Mouse (Mus musculus): ENCODE results near the gene Ren1.
A peak's percentile ranks its signal among the peaks of the same experiment; 100 is the strongest.

Ren1 gene

DNA sequence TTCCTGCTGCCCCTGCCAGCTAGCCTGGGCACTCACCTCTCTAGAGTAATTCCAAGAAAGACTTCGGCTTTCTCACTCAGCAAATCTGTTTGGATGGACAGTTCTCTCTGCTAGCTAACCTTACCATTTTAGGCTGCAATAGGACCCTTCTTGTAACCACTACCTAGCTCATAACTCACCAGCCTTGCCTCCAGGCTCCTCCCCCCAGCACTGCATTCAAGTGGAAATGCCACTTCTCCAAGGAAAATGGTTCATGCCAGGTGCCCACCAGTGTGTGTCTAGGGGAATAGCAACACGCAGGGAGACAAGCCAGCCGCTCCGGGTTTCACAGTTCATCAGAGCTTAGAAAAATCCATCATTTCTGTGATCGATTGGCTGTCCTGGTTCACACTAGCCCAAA is 27.2 kb downstream of the Ren1 start:
- DNase-seq (ENCODE audit: low read depth), result no peak

DNA sequence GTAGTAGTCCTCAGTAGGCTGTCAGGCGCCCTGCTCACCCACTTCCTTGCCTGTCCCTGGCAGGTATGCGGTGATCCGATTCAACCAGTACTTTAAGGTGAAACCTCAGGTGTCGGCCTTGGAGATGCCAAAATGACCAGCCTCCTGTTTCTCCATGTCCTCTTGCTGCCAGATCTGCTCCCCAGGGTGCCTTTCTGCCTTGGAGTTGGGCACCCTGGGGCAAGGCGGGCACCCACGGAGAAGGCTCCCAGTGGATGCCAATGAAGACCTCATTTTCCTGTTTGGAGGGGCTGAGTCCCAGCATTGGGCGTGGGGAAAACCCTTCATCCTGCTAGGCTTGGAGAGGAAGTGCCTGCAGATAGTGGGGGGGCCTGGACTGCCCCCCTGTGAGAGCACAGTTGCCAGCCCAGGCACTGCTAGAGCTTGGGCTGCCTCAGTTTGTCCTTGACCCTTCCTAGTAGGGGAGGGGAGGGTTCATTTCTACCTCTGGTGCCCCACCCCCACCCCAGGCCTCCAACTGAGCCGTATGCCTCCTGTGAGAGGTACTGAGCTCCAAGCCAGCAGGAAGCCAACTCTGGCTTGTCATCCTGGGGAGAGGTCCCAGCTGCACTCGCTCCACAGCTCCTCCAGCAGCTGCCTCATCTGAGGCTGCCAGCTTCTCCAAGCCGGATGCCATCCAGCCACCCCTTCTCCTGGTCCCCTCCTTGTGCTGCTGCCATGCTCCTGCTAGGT is 29.1 kb downstream of the Ren1 start:
- no peak for DNase-seq (ENCODE audit: low read depth)

DNA sequence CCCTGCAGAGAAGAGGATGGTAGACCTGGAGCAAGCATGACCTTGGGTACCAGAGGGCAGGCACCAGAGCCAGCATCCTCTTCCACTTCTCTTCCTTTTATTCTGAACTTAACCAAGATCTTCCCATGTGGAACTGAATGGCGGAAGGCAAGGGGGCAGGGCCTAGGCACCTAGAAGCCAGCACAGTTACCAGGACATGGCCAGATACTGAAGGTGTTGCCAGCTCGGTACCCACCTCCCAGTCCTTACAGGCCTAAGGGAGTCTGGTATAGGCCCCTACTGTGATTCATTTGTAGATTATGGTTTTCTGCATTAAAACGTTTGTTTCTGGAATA is 29.6 kb downstream of the Ren1 start:
- DNase-seq (ENCODE audit: low read depth), result no peak

DNA sequence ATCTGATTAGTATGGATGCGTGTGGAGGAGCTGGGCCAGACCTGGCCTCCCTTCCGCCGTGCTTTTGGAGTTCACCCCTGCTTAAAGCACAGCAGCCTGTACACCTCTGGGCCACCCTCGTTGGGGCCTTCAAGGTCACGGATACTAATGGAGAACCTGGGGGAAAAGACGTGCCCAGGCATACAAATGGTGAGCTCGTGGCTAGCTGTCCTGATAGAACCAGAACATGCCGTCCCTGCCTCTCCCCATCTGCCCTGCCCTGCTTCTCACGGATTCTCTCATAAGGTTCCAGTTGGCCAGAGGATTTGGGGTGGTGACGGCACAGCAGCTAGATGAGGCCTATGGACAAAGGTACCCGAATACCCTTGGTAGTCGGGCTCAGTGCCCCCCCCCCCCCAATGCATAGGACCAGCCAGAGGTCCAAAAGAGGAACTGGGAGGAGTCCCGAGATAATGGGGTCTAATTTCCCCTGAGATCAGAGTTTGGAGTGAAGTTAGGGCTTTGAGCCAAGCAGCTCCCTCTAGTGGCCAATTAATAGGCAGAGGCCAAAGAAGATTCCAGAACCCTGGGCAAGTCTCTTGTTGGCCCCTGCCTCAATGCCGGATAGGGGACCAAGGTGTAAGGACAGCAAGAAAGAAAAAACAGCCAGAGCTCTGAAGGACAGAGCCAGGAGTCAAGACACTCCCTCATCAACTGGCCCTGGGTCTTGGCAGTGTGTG is 30.2 kb downstream of the Ren1 start:
- DNase-seq (ENCODE audit: low read depth), result no peak

DNA sequence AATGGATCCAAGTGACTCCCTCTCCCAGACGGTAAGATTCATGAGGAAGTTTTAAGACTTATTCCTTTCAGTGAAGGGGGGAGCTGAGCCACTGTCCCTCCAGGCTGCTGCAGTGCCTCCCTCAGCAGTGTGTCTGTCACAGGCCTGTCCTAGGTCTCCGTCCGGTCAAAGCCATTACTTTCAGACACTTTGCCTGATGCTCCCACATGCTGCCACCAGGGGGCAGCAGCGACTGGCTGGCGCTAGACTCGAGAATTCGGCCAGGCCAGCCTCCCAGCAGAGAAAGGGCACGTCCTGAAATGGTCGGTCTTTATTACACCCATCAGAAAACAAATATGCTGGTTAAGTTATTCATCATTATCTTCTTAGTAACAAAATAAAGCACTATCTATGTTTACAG is 31.7 kb downstream of the Ren1 start:
- DNase-seq (ENCODE audit: low read depth), result peak; percentile 51

- no peak for DNase-seq (ENCODE audit: low read depth)
These were observed 32.3 kb downstream of the Ren1 start for GRCm38 (mm10) chr1:133382552-133383155.

GRCm38 (mm10) chr1:133383157-133383783 is 33.0 kb downstream of the Ren1 start:
- DNase-seq (ENCODE audit: low read depth), result no peak

GRCm38 (mm10) chr1:133385506-133385905 is 35.2 kb downstream of the Ren1 start:
- peak; percentile 49 for DNase-seq (ENCODE audit: low read depth)

GRCm38 (mm10) chr1:133386209-133386608 is 35.9 kb downstream of the Ren1 start:
- no peak for DNase-seq (ENCODE audit: low read depth)

DNA sequence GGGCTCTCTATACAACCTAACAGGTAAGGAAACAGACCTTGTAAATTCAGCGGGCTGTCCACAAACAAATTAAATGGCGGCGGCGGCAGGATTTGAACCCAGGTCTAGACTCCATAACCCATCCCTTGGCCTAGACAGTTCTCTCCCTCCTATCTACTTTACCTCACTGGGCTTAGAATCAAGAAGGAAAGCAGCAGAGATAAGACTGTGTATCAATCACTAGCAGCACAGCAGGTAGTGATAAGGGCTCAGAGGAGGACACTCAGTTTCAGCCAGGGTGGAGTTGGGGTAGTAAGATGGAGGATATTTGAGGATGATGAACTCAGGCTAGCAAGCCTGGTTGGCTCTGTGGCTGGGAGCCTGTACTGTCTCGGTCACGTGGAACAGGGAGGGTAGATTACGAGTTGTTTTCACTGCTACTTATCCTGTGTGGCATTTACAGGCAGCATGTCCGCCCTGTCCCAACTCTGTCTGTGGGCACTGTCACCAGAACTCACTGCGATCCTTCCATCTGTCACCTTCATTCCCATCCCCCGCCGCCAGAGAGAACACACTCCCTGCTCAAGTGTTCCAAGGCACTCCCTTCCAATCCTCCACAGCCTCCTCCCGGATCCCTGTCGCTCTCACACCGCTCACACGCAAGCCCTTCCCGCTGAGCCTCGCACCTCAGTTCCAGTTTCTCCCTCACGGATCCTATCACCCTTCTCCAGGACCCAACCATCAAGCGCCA is 37.4 kb downstream of the Ren1 start:
- DNase-seq (ENCODE audit: low read depth), result no peak

DNA sequence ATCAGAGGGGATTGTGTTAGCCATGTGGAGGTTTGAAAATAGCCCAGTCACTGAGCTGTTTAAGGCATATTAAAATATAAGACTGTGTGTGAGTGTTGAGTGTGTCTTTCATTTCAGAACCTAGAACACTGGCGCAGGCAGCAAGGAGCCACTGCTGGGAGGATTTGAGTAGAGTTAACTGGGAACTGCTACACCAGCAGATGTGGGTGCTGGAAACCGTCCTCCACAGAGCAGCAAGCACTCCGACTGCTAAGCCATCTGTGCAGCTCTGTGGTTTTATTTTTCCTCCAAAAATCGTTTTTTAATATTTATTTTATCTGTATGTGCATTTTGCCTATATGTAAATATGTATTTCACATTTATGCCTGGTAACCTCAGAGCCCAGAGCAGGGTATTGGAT is 44.4 kb downstream of the Ren1 start:
- DNase-seq (ENCODE audit: low read depth), result no peak

DNA sequence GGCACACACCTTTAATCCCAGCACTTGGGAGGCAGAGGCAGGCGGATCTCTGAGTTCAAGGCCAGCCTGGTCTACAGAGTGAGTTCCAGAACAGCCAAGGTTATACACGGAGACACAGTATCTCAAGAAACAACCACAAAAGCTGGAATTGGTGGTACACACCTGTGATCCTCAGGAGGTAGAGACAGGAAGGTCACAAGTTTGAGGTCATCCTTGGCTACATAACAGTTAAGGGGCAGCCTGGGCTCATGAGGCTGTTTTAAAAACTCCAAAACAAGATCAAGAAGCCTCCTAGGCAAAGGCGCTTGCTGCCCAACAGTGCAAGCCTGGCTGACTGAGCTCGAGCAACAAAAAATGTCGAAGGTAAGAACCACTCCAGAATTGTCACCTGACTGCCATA is 46.4 kb downstream of the Ren1 start:
- DNase-seq (ENCODE audit: low read depth), result no peak

DNA sequence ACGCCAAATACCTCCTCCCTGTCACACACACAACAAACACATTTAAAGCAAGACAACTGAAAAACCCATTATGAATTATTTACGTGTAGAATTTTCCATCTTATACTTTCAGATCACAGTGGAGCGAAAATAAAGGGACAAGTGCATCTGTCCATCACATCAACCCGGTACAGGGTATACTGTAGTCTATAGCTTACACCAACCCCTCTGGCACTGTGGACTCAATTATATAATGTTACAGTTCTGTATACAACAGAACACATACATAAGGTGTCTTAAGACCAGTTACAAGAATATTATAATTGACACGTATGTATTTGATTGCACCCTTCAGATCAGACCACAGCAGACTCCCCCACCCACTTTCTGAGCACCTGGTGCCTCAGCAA is 46.8 kb downstream of the Ren1 start:
- DNase-seq (ENCODE audit: low read depth), result no peak

DNA sequence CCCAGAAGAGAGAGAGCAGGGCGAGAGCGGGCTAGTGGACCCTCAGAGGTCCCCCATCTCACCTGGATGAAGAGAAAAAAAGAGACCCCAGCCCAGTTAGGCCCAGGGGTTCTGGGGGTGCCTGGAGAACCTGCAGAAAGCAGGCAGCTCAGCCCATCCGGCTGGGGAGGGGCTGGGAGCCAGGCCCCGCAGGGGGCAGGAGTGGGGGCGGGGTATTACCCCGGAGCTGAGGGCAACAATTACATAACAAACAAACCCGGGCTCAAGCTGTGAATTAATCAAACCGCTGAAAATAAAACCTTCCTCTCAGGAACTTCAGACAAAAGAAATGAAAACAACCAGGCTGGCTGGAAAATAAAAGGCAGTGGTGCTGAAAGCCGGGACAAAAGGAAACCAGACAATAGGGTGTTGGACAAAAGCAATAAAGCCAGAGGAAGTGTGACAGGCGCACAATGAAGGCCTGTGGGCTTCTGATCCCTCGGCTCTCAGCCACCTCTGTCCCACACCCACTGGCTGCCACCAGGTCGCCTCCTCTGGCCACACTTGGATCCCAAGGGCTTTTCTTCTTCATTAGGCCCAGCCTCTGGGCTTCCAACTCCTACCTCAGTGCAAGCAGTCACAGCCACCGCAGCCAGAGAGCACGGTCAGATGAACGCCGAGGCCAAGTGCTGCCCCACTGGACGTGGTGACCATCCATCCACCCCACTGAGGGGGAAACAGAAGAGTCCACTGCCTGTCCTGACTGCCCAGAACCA is 47.4 kb downstream of the Ren1 start:
- DNase-seq (ENCODE audit: low read depth), result no peak

- DNase-seq (ENCODE audit: low read depth), result no peak
These were observed 49.9 kb downstream of the Ren1 start for GRCm38 (mm10) chr1:133400014-133400725.

DNA sequence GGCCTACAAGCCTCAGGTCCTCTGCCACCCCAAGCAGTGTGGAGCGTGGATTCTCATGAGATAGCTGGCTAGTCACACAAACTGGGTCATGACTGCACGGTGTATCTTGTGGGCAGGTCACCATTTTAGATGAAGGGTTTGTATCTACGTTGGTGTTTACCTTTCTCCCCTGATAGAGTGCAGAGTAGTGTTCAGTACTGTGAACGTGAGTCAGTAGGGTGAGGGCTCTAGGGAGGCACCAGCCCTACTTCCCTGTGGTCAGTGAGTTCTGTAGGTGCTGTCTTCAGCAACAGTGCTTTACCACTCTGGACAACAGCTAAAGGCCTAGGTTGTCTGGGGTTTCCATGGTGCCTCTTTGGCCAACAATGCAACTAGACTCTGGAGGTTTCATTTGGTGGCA is 53.7 kb downstream of the Ren1 start:
- no peak for DNase-seq (ENCODE audit: low read depth)

DNA sequence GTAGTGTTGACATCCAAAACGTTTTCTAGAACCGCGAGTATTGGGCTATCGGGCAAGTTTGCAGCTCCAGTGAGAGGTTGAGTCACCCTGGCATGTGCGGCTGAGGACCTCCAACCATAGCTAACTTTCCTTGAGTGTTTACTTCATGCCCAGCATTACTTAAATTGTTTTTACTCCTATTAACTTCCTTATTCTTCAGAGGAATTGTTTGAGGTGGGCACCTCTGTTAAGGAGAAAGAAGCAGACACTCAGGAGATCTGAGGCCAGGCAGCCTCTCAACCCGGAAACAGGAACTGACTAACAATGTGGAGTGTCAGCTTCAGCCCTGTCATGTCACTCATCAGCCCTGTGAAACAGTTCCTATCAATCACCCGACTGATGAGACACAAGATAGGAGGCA is 56.3 kb downstream of the Ren1 start:
- DNase-seq (ENCODE audit: low read depth), result no peak

GRCm38 (mm10) chr1:133407436-133407835 is 57.1 kb downstream of the Ren1 start:
- no peak for DNase-seq (ENCODE audit: low read depth)

DNA sequence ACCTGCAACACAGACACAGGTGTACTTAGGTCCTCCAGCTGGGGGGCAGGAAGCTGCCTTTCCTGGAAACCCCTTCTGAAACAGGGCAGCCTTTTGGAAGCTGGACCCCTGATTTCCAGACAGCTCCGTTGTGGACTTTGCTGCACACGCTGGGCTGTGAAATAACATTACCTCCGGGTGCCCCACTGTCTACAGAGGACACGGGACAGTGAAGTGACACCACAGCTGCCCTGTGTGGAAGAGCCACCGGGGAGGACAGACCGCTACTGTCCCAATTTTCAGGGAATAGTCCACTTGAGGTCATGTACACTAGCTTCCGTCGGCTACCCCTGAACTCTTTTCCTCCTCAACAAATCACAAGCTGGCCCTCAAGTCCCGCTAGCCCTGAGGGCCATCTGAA is 58.0 kb downstream of the Ren1 start:
- no peak for DNase-seq (ENCODE audit: low read depth)

DNA sequence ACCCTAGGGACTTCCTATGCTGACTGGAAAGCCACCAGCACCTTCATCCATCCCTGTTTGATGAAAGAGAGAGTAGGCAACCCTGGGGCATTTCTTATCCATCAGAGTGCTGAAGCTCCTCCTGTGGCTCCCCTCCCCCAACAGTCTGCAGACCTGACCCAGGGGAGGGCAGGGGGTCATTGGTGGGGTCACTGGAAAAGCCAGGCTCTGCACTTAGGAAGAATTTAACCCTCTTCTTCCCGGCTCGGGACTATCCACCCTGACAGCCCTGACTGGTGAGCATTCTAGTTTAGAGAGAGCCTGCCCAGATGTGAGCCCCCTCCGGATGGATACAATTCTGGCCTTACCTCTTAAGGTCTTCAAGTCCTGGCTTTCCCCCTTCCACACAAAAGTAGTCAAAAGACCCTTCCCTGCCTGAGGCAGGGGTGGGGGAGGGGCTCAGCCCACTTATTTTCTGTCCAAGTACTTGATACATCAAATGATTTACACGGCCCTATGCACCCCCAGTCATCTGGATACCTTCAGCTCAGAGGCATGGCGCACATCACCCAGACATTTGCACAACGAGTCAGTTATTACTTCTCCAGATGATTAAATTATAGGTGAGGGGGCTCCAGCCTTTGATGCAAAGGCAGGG is 58.7 kb downstream of the Ren1 start:
- no peak for DNase-seq (ENCODE audit: low read depth)

DNA sequence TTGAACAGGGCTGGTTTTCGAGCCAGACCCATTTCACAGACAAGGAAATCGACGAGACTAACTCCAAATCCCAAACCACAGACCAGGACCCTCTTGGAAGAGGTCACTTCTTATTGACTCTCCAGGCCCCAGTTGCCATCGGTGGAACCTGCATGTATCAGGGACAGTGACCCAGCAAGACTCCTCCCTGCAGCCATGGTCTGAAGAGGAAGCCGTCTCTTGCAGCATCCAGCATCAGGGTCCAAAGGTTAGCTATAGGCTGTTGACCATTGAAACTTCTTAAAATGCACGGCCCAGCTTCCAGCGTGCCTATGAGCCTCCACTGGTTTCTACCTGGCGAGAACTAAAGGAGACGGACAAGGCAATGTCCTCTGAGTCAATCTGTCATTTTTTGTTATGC is 59.5 kb downstream of the Ren1 start:
- no peak for DNase-seq (ENCODE audit: low read depth)

All from c-Kit-positive CD71-positive TER-119-negative erythroid progenitor cells, embryonic 14.5 days (primary cell).